Mouse (Mus musculus): ENCODE measurements at regions not wholly inside any gene's neighbourhood (a gene's known extent, or its start where the extent isn't known, plus 50 kb on each side); places are given as distances from the start of the nearest gene placed in this dataset.

GRCm38 (mm10) chr8:103493932-103494493 lies 607.4 kb upstream of the Cdh5 start:
- Histone ChIP-seq H3K4me2 (ENCODE audit: low read length) (no peak overlapping the region), H3K27ac (ENCODE audit: low read depth, low read length) (no peak overlapping the region), H3K4me1 (ENCODE audit: control insufficient read depth, insufficient read depth, low read depth, low read length) (no peaks in the 10 kb centered on the region), H3K4me3 (ENCODE audit: low read length) (no peak overlapping the region), H3K27me3 (replicated peaks; ENCODE audit: control insufficient read depth, insufficient read depth, low read length) (no peaks in the 10 kb centered on the region), H3K36me3 (ENCODE audit: control insufficient read depth, insufficient read depth, low read length) (no peaks in the 10 kb centered on the region), H3K9ac (ENCODE audit: low read depth, low read length) (no peak overlapping the region), H3K9me3 (ENCODE audit: control insufficient read depth, low read length) (no peaks in the 10 kb centered on the region)
- WGBS, result 91% methylated on average over 4 of the region's 4 CpGs
- no peak for ATAC-seq

GRCm38 (mm10) chr8:103494670-103495069 lies 606.8 kb upstream of the Cdh5 start:
- H3K27me3 ChIP-seq (replicated peaks; ENCODE audit: control insufficient read depth, insufficient read depth, low read length), result no peaks in the 10 kb centered on the region
- no peak for ATAC-seq
- H3K27ac ChIP-seq (ENCODE audit: low read depth, low read length), result no peak overlapping the region
- no peaks in the 10 kb centered on the region for H3K36me3 ChIP-seq (ENCODE audit: control insufficient read depth, insufficient read depth, low read length)
- no peak overlapping the region for H3K9ac ChIP-seq (ENCODE audit: low read depth, low read length)
- no peak overlapping the region for H3K4me2 ChIP-seq (ENCODE audit: low read length)
- H3K9me3 ChIP-seq (ENCODE audit: control insufficient read depth, low read length), result no peaks in the 10 kb centered on the region
- 70% methylated on average over 1 of the region's 1 CpGs for WGBS
- H3K4me1 ChIP-seq (ENCODE audit: control insufficient read depth, insufficient read depth, low read depth, low read length), result no peaks in the 10 kb centered on the region
- H3K4me3 ChIP-seq (ENCODE audit: low read length), result no peak overlapping the region

- Histone ChIP-seq H3K36me3 (ENCODE audit: control insufficient read depth, insufficient read depth, low read length) (no peaks in the 10 kb centered on the region), H3K27me3 (replicated peaks; ENCODE audit: control insufficient read depth, insufficient read depth, low read length) (no peaks in the 10 kb centered on the region), H3K27ac (ENCODE audit: low read depth, low read length) (no peak overlapping the region), H3K4me2 (ENCODE audit: low read length) (no peak overlapping the region), H3K4me1 (ENCODE audit: control insufficient read depth, insufficient read depth, low read depth, low read length) (no peaks in the 10 kb centered on the region; the same call in 1 of the 2 replicates), H3K4me3 (ENCODE audit: low read length) (no peak overlapping the region), H3K9ac (ENCODE audit: low read depth, low read length) (no peak overlapping the region), H3K9me3 (ENCODE audit: control insufficient read depth, low read length) (no peaks in the 10 kb centered on the region)
- no peak for ATAC-seq
- WGBS, result 82% methylated on average over 2 of the region's 2 CpGs
Observed at GRCm38 (mm10) chr8:103501328-103501727, 600.1 kb upstream of the Cdh5 start.

- WGBS, result 59% methylated on average over 9 of the region's 9 CpGs
- Histone ChIP-seq H3K27ac (ENCODE audit: low read depth, low read length) (no peak overlapping the region), H3K4me1 (ENCODE audit: control insufficient read depth, insufficient read depth, low read depth, low read length) (no peaks in the 10 kb centered on the region; the same call in 1 of the 2 replicates), H3K4me3 (ENCODE audit: low read length) (no peak overlapping the region), H3K27me3 (replicated peaks; ENCODE audit: control insufficient read depth, insufficient read depth, low read length) (no peaks in the 10 kb centered on the region), H3K9me3 (ENCODE audit: control insufficient read depth, low read length) (no peaks in the 10 kb centered on the region), H3K36me3 (ENCODE audit: control insufficient read depth, insufficient read depth, low read length) (no peaks in the 10 kb centered on the region), H3K4me2 (ENCODE audit: low read length) (no peak overlapping the region), H3K9ac (ENCODE audit: low read depth, low read length) (no peak overlapping the region)
- ATAC-seq, result no peak
Observed at GRCm38 (mm10) chr8:103502991-103503767, 598.2 kb upstream of the Cdh5 start.

- Histone ChIP-seq H3K9ac (ENCODE audit: low read depth, low read length) (no peak overlapping the region), H3K4me2 (ENCODE audit: low read length) (no peak overlapping the region), H3K9me3 (ENCODE audit: control insufficient read depth, low read length) (no peaks in the 10 kb centered on the region), H3K27ac (ENCODE audit: low read depth, low read length) (no peak overlapping the region), H3K4me1 (ENCODE audit: control insufficient read depth, insufficient read depth, low read depth, low read length) (no peaks in the 10 kb centered on the region; the same call in 1 of the 2 replicates), H3K27me3 (replicated peaks; ENCODE audit: control insufficient read depth, insufficient read depth, low read length) (no peaks in the 10 kb centered on the region), H3K36me3 (ENCODE audit: control insufficient read depth, insufficient read depth, low read length) (no peaks in the 10 kb centered on the region), H3K4me3 (ENCODE audit: low read length) (no peak overlapping the region)
- ATAC-seq, result no peak
- 61% methylated on average over 6 of the region's 6 CpGs for WGBS
Observed at GRCm38 (mm10) chr8:103506334-103506733, 595.1 kb upstream of the Cdh5 start.

GRCm38 (mm10) chr8:103507068-103507467 lies 594.4 kb upstream of the Cdh5 start:
- Histone ChIP-seq H3K9ac (ENCODE audit: low read depth, low read length) (no peak overlapping the region), H3K27me3 (replicated peaks; ENCODE audit: control insufficient read depth, insufficient read depth, low read length) (no peaks in the 10 kb centered on the region), H3K4me1 (ENCODE audit: control insufficient read depth, insufficient read depth, low read depth, low read length) (no peaks in the 10 kb centered on the region; the same call in 1 of the 2 replicates), H3K36me3 (ENCODE audit: control insufficient read depth, insufficient read depth, low read length) (no peaks in the 10 kb centered on the region), H3K27ac (ENCODE audit: low read depth, low read length) (no peak overlapping the region), H3K4me3 (ENCODE audit: low read length) (no peak overlapping the region), H3K9me3 (ENCODE audit: control insufficient read depth, low read length) (no peaks in the 10 kb centered on the region), H3K4me2 (ENCODE audit: low read length) (no peak overlapping the region)
- no peak for ATAC-seq
- 68% methylated on average over 5 of the region's 5 CpGs for WGBS

GRCm38 (mm10) chr8:103520141-103520866 lies 581.1 kb upstream of the Cdh5 start:
- ATAC-seq, result no peak
- no peak overlapping the region for H3K9ac ChIP-seq (ENCODE audit: low read depth, low read length)
- H3K27ac ChIP-seq (ENCODE audit: low read depth, low read length), result no peak overlapping the region
- no peaks in the 10 kb centered on the region for H3K9me3 ChIP-seq (ENCODE audit: control insufficient read depth, low read length)
- H3K27me3 ChIP-seq (replicated peaks; ENCODE audit: control insufficient read depth, insufficient read depth, low read length), result no peaks in the 10 kb centered on the region
- H3K4me1 ChIP-seq (ENCODE audit: control insufficient read depth, insufficient read depth, low read depth, low read length), result no peaks in the 10 kb centered on the region
- H3K36me3 ChIP-seq (ENCODE audit: control insufficient read depth, insufficient read depth, low read length), result no peaks in the 10 kb centered on the region
- no peak overlapping the region for H3K4me3 ChIP-seq (ENCODE audit: low read length)
- no peak overlapping the region for H3K4me2 ChIP-seq (ENCODE audit: low read length)
- 67% methylated on average over 4 of the region's 4 CpGs for WGBS

GRCm38 (mm10) chr8:103530903-103531302 lies 570.5 kb upstream of the Cdh5 start:
- H3K9me3 ChIP-seq (ENCODE audit: control insufficient read depth, low read length), result no peaks in the 10 kb centered on the region
- H3K27me3 ChIP-seq (replicated peaks; ENCODE audit: control insufficient read depth, insufficient read depth, low read length), result no peaks in the 10 kb centered on the region
- ATAC-seq, result no peak
- H3K4me2 ChIP-seq (ENCODE audit: low read length), result no peak overlapping the region
- no peak overlapping the region for H3K27ac ChIP-seq (ENCODE audit: low read depth, low read length)
- H3K4me1 ChIP-seq (ENCODE audit: control insufficient read depth, insufficient read depth, low read depth, low read length), result no peaks in the 10 kb centered on the region
- WGBS, result 71% methylated on average over 4 of the region's 4 CpGs
- H3K4me3 ChIP-seq (ENCODE audit: low read length), result no peak overlapping the region
- no peaks in the 10 kb centered on the region for H3K36me3 ChIP-seq (ENCODE audit: control insufficient read depth, insufficient read depth, low read length)
- no peak overlapping the region for H3K9ac ChIP-seq (ENCODE audit: low read depth, low read length)

GRCm38 (mm10) chr8:103534971-103535370 lies 566.5 kb upstream of the Cdh5 start:
- ATAC-seq, result no peak
- Histone ChIP-seq H3K27me3 (replicated peaks; ENCODE audit: control insufficient read depth, insufficient read depth, low read length) (no peaks in the 10 kb centered on the region), H3K36me3 (ENCODE audit: control insufficient read depth, insufficient read depth, low read length) (no peaks in the 10 kb centered on the region), H3K27ac (ENCODE audit: low read depth, low read length) (no peak overlapping the region), H3K9ac (ENCODE audit: low read depth, low read length) (no peak overlapping the region), H3K4me1 (ENCODE audit: control insufficient read depth, insufficient read depth, low read depth, low read length) (no peaks in the 10 kb centered on the region), H3K4me2 (ENCODE audit: low read length) (no peak overlapping the region), H3K9me3 (ENCODE audit: control insufficient read depth, low read length) (no peaks in the 10 kb centered on the region), H3K4me3 (ENCODE audit: low read length) (no peak overlapping the region)
- 83% methylated on average over 4 of the region's 4 CpGs for WGBS

Measured in hindbrain, embryonic 16.5 days (tissue).